Mouse (Mus musculus): ENCODE measurements around the gene Lst1. TPM values are rescaled to one million over a fixed set of nuclear protein-coding genes. Genes with fewer than 3 reads are reported as not detected.
"Not testable (repeated sequence)": the region's sequence is repeated elsewhere in the genome, so short reads cannot be mapped to it uniquely, and the experiment has no call there.

The Lst1 gene
- polyA plus RNA-seq (2016; fragmentation: Nextera tagmentation; extraction: Ambion mirVana): 4.7 and 9.9 TPM in 2 replicates

DNA sequence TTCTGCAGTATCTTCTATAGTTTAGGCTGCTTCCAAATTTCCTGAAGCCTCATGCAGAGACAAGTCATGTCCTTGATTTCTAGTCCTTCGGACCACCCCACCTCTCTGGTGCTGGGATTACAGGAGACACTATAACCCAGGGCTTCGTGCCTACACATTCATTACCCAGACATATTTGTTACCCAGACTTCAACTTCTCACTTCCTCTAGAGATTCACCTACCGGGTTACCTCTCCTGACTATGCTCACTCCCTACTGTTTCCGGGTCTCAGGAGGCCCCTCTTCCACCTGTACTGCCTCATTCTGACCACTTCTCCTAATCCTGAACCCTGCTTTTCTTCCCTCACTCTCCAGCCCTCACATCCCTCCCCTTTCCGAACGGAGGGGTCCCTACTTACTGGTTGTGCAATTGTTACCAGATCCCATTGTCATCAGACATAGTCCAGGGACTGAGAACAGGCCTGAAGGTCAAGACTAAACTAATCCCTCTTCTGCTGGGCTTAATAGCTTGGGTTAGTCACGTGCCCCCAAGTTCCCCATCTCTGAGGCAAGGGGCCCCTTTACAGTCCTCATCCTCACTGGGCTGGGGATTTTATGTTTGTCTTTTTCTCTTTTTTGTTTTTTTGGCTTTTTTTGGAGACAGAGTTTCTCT, at the start of gene Lst1:
Gene Lst1, minus strand, starts transcription at position 481 of the 652 bp plus-strand sequence.
- H3K4me2 ChIP-seq (replicated peaks): no peak within 1 kb of the TSS
- H3K27ac ChIP-seq (replicated peaks): no peak within 1 kb of the TSS
- H3K4me3 ChIP-seq: no peak within 1 kb of the TSS
- no peaks in the 10 kb centered on the region for H3K36me3 ChIP-seq
- WGBS: 64% methylated on average over 7 of the region's 7 CpGs
- H3K27me3 ChIP-seq: no peaks in the 10 kb centered on the region
- no peak within 1 kb of the TSS for H3K9ac ChIP-seq (replicated peaks)
- peaks cover 13% of the 10 kb centered on the region for H3K4me1 ChIP-seq
- H3K9me3 ChIP-seq: no peaks in the 10 kb centered on the region
- ATAC-seq (ENCODE audit: low FRiP score, low read depth): no peak

DNA sequence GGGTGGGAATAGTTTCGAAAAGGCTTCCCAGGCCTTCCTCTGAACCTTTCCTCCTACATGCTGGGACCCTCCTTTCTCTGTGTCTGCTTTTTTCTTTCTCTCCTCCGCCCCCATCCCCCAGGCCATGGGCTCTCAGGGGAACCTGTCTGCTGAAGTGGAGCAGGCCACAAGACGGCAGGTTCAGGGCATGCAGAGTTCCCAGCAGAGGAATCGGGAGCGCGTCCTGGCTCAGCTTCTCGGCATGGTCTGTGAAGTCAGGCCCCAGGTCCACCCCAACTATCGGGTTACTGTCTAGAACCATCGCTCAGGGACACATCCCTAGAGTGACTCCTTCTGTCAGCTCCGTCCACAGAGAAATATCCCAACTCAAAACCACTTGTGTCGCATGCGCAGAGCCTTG, 49.3 kb upstream of the Lst1 start:
- Histone ChIP-seq H3K27me3 (no peaks in the 10 kb centered on the region), H3K27ac (replicated peaks) (no peak overlapping the region), H3K4me2 (replicated peaks) (0 out of 2 replicates have a peak overlapping the region, but pooled peaks have one; percentile 86), H3K36me3 (peaks cover 11% of the 10 kb centered on the region; the same call in 1 of the 2 replicates), H3K4me1 (peaks cover 33% of the 10 kb centered on the region), H3K9me3 (no peaks in the 10 kb centered on the region), H3K4me3 (no peak overlapping the region), H3K9ac (replicated peaks) (no peak overlapping the region)
- no peak for ATAC-seq (ENCODE audit: low FRiP score, low read depth)
- 85% methylated on average over 12 of the region's 12 CpGs for WGBS

DNA sequence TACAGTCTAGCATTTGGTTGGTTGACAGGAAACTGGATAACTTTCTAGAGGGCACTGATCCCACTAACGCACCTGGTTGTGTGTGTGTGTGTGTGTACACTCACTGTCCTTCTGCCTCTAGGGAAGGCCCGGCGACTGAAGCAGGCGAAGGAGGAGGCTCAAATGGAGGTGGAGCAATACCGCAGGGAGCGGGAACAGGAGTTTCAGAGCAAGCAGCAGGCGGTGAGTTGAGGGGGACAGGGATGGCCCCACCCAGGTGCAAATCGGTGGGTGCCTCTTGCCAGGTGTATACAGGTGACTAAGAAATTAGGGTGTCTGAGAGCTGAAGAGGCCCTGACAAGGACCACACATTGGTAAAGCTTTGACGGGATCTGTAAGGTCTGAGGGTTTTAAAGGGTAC, 48.8 kb upstream of the Lst1 start:
- no peaks in the 10 kb centered on the region for H3K27me3 ChIP-seq
- no peaks in the 10 kb centered on the region for H3K9me3 ChIP-seq
- peaks cover 11% of the 10 kb centered on the region; the same call in 1 of the 2 replicates for H3K36me3 ChIP-seq
- WGBS: 79% methylated on average over 9 of the region's 9 CpGs
- ATAC-seq (ENCODE audit: low FRiP score, low read depth): no peak
- peak overlapping the region; percentile 86 for H3K9ac ChIP-seq (replicated peaks)
- peak overlapping the region; percentile 66 for H3K4me3 ChIP-seq
- peak overlapping the region; percentile 95 for H3K27ac ChIP-seq (replicated peaks)
- H3K4me2 ChIP-seq (replicated peaks): peak overlapping the region; percentile 86
- H3K4me1 ChIP-seq: peaks cover 33% of the 10 kb centered on the region

DNA sequence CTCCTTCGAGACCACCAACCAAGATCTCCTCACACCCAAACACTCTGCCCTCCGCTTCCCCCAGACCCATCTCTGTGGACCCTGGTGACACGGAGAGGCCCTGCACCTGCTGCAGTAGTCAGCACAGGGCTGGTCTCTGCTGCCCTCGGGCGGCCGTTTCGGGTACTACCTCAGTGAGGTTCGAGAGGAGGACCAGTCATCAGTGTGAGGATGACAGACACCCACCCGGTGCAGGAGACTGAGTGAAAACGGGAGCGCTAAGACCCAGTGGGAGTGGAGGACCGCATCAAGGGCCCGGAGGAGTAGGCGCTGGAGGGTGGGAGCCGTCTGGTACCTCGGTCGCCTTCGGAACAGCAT, 48.1 kb upstream of the Lst1 start:
- H3K9me3 ChIP-seq: no peaks in the 10 kb centered on the region
- no peaks in the 10 kb centered on the region for H3K27me3 ChIP-seq
- under 1% methylated on average over 18 of the region's 18 CpGs for WGBS
- peak overlapping the region; percentile 66 for H3K4me3 ChIP-seq
- H3K36me3 ChIP-seq: peaks cover 11% of the 10 kb centered on the region; the same call in 1 of the 2 replicates
- peak overlapping the region; percentile 86 for H3K4me2 ChIP-seq (replicated peaks)
- H3K27ac ChIP-seq (replicated peaks): peak overlapping the region; percentile 95
- peaks cover 38% of the 10 kb centered on the region for H3K4me1 ChIP-seq
- peak; percentile 75 for ATAC-seq (ENCODE audit: low FRiP score, low read depth)
- peak overlapping the region; percentile 86 for H3K9ac ChIP-seq (replicated peaks)

DNA sequence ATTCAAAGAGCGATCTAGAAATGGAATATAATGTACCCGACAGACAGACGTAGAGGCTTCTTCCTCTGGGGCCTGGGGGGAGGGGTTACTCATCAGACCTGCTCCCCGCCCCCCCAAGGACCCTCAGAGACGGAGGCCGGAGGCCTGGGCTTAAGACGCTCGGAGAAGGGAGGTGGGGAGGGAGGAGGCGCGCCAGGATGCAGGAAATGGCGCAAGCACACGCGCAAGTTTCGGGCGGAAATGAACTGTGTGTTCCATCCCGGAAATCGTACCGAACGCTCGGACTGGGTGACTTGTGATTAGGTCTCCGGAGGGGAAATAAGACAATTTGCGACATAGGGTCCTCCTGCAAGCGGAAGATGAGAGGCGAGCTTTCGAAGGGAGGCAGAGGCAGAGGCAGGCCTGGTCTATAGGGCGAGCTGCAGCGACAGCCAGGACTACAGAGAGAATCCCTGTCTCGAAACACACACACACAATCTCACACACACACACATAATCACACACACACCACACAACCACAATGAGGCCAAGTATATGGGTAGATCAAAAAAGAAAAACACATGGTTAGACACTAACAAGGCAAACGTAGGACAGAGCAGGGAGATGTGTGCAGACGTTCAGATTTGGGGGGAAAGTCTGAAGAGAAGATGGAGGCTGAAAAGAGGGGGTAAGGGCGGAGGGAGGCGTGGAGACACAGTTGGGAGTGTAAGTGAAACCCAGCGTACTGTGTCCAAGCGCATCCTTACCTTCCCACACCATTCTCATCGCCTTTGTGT, 47.6 kb upstream of the Lst1 start, which contains the start of gene Nfkbil1:
Gene Nfkbil1, minus strand, starts transcription at position 179 of the 776 bp plus-strand sequence.
- Histone ChIP-seq H3K9me3 (no peaks in the 10 kb centered on the region), H3K27ac (replicated peaks) (peak within 1 kb of the TSS; percentile 95), H3K27me3 (no peaks in the 10 kb centered on the region), H3K4me3 (peak within 1 kb of the TSS; percentile 66), H3K9ac (replicated peaks) (peak within 1 kb of the TSS; percentile 86), H3K36me3 (peaks cover 16% of the 10 kb centered on the region), H3K4me2 (replicated peaks) (peak within 1 kb of the TSS; percentile 86), H3K4me1 (peaks cover 35% of the 10 kb centered on the region)
- WGBS: under 1% methylated on average over 35 of the region's 35 CpGs
- ATAC-seq (ENCODE audit: low FRiP score, low read depth): peak; percentile 78

DNA sequence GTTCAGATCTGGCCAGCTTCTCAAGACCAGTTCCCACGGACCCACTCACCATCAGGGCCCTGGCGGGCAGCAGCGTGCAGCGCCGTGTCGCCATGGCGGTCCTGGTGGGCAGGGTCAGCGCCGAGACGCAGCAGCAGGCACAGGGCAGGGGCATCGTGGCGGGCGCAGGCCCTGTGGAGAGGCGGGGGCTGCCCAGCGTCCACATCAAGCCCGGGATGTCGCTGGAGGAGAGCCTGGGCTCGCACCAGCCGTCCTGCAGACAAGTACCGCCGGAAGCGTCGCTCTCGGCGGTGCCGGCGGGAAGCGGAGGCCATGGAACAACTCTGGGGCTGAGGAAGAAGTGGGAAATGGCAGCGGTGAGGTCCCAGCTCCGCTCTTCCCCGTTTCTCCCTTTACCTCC, 46.7 kb upstream of the Lst1 start:
- H3K4me1 ChIP-seq: peaks cover 27% of the 10 kb centered on the region
- 0 out of 2 replicates have a peak, but pooled peaks have one; percentile 7 for ATAC-seq (ENCODE audit: low FRiP score, low read depth)
- H3K4me3 ChIP-seq: peak overlapping the region; percentile 66

DNA sequence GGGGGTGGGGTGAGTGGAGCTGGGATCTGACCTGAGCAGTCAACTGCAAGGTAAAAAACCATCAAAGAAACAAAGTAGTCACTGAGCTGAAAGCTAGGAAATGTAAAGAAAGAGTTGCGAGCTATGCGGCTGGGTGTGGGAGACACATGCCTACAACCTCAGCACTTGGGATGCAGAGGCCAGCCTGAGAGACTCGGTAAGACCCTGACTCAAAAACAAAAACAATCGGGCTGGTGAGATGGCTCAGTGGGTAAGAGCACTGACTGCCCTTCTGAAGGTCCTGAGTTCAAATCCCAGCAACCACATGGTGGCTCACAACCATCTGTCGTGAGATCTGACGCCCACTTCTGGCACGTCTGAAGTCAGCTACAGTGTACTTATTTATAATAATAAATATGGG, 45.9 kb upstream of the Lst1 start:
- not testable (repeated sequence) for ATAC-seq (ENCODE audit: low FRiP score, low read depth); H3K27me3 ChIP-seq; H3K27ac ChIP-seq (replicated peaks); H3K9me3 ChIP-seq; H3K9ac ChIP-seq (replicated peaks)
- peak overlapping the region; percentile 86; the same call in 1 of the 2 replicates for H3K4me2 ChIP-seq (replicated peaks)
- 89% methylated on average over 7 of the region's 7 CpGs for WGBS
- 0 out of 2 replicates have a peak overlapping the region, but pooled peaks have one; percentile 5 for H3K4me3 ChIP-seq
- H3K4me1 ChIP-seq: peaks cover 27% of the 10 kb centered on the region
- peaks cover 30% of the 10 kb centered on the region for H3K36me3 ChIP-seq

More for the DNA sequence above, 46.7 kb upstream of the Lst1 start:
- H3K27me3 ChIP-seq: no peaks in the 10 kb centered on the region
- peak overlapping the region; percentile 95 for H3K27ac ChIP-seq (replicated peaks)
- WGBS: 8% methylated on average over 31 of the region's 31 CpGs
- no peaks in the 10 kb centered on the region for H3K9me3 ChIP-seq
- H3K36me3 ChIP-seq: peaks cover 22% of the 10 kb centered on the region
- peak overlapping the region; percentile 86 for H3K9ac ChIP-seq (replicated peaks)
- H3K4me2 ChIP-seq (replicated peaks): peak overlapping the region; percentile 86

DNA sequence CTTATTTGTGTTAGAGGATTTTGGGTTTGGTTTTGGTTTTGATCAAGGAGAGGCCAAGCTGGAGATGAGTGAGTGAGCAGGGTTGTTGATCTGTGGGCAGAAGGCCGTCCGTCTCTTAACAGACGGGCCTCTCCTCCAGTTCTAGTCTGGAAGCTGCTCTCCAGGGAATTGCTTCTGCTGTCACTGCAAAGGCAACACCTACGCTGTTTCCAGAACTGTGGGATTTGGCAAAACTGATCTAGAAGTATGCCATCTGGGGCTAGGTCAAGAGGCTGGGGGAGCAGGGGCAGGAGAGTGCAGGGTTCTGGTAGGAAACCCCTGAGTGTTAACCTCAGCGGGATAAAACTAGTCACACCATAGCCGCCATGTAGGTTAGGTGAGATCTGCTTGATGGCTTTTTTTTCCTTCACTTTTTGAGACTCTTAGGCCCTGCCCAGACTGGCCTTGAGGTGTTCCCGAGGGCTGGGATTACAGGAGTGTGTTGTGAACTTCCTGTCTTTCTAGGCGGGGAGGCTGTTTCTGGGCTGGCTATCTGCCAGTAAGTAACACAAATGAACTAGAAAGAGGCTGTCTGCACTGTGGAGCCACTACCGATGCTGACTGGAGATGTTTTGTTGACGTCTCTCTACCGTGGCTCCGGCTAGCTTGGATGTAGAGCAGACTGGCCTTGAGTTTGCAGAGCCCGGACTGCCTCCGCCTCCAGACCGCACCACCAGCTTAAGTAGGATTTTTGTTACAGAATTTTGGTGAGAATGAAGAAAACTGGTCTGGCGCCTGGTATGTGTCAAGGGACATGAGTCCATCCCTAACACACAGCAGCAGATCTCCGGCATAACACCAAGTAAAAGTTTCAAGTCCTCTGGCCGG, 45.1 kb upstream of the Lst1 start, which contains the start of gene Atp6v1g2:
Gene Atp6v1g2, plus strand, starts transcription at position 547 of the 867 bp plus-strand sequence.
- peaks cover 37% of the 10 kb centered on the region for H3K36me3 ChIP-seq
- no peak for ATAC-seq (ENCODE audit: low FRiP score, low read depth)
- peak within 1 kb of the TSS; percentile 66 for H3K4me3 ChIP-seq
- no peaks in the 10 kb centered on the region for H3K27me3 ChIP-seq
- peak within 1 kb of the TSS; percentile 95; the same call in 1 of the 2 replicates for H3K27ac ChIP-seq (replicated peaks)
- WGBS: 86% methylated on average over 18 of the region's 18 CpGs
- H3K9me3 ChIP-seq: no peaks in the 10 kb centered on the region
- H3K9ac ChIP-seq (replicated peaks): peak within 1 kb of the TSS; percentile 86; the same call in 1 of the 2 replicates
- H3K4me1 ChIP-seq: peaks cover 27% of the 10 kb centered on the region
- peak within 1 kb of the TSS; percentile 86 for H3K4me2 ChIP-seq (replicated peaks)

DNA sequence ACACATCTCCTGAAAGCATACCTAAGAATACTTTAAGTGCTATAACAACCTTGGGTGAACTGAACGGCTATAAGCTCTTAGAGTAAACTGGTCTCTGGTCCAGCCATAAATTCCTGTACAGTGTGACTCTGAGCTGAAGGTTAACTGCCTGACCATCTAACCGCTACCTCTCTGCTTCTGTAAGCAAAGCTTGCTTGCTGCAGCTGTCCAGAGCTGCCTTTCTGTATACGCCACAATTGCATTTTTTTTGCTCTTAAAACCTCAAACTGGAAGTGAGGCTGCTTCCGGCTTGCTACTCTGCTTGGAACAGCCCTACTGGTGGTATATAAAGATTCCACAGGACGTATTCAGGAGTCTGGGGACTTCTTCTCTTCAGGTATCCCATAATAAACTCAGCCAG, 44.4 kb upstream of the Lst1 start:
- Histone ChIP-seq H3K27me3 (no peaks in the 10 kb centered on the region), H3K9ac (replicated peaks) (no peak overlapping the region), H3K4me2 (replicated peaks) (no peak overlapping the region), H3K4me3 (no peak overlapping the region), H3K36me3 (peaks cover 40% of the 10 kb centered on the region), H3K4me1 (peaks cover 27% of the 10 kb centered on the region), H3K9me3 (no peaks in the 10 kb centered on the region), H3K27ac (replicated peaks) (0 out of 2 replicates have a peak overlapping the region, but pooled peaks have one; percentile 30)
- 91% methylated on average over 5 of the region's 5 CpGs for WGBS
- ATAC-seq (ENCODE audit: low FRiP score, low read depth): no peak

DNA sequence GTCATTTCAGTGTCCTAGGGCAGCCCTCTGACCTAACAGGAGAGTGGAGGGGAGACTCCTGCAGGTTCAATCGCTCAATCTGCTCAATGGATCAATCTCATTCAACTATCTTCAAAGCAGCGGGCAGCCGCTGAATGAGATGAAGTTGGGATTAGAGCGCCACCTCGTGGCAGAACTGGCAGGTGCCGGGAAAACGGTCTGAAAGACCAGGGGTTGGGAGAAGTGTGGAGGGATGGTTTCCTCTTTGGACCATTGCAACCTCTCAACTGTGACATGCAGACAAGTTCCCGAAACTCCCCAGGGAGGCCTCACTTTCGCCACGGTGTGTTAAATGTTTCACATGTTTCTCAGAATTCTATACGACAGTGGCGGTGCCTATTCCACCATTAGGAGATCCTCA, 43.8 kb upstream of the Lst1 start:
- no peak overlapping the region for H3K27ac ChIP-seq (replicated peaks)
- peaks cover 27% of the 10 kb centered on the region for H3K4me1 ChIP-seq
- no peaks in the 10 kb centered on the region for H3K27me3 ChIP-seq
- H3K36me3 ChIP-seq: peaks cover 46% of the 10 kb centered on the region
- H3K9me3 ChIP-seq: no peaks in the 10 kb centered on the region
- peak overlapping the region; percentile 21; the same call in 1 of the 2 replicates for H3K4me2 ChIP-seq (replicated peaks)
- 13% methylated on average over 12 of the region's 12 CpGs for WGBS
- no peak overlapping the region for H3K4me3 ChIP-seq
- no peak for ATAC-seq (ENCODE audit: low FRiP score, low read depth)
- 0 out of 2 replicates have a peak overlapping the region, but pooled peaks have one; percentile 11 for H3K9ac ChIP-seq (replicated peaks)

DNA sequence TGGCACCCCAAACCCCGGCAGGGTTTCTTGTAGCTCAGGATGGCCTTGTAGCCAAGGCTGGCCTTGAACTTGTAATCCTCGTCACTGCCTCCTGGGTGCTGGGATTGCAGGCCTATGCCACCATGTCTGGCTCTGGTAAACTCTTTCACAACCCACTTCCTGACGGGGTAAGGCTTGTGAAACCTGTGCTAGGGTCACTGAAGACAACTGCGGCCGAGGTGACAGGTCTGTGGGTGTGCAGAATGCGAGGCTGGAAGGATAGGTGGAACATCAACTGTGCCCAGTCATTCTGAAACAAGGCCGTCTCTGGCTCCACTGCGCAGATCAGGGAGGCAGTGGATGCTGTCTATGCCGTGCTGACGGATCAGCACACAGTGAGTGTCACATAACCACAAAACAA, 42.8 kb upstream of the Lst1 start:
- peaks cover 49% of the 10 kb centered on the region for H3K36me3 ChIP-seq
- no peak overlapping the region for H3K9ac ChIP-seq (replicated peaks)
- H3K27me3 ChIP-seq: no peaks in the 10 kb centered on the region
- no peaks in the 10 kb centered on the region for H3K9me3 ChIP-seq
- no peak overlapping the region for H3K27ac ChIP-seq (replicated peaks)
- no peak for ATAC-seq (ENCODE audit: low FRiP score, low read depth)
- peaks cover 20% of the 10 kb centered on the region for H3K4me1 ChIP-seq
- no peak overlapping the region for H3K4me3 ChIP-seq
- no peak overlapping the region for H3K4me2 ChIP-seq (replicated peaks)
- 93% methylated on average over 10 of the region's 10 CpGs for WGBS
